Mouse (Mus musculus): ENCODE measurements around the gene Pex26.

Gene Pex26

GRCm38 (mm10) chr6:121167381-121167975, 16.0 kb upstream of the Pex26 start:
- DNase-seq = no peak

GRCm38 (mm10) chr6:121171102-121171501, 12.4 kb upstream of the Pex26 start:
- DNase-seq = no peak

GRCm38 (mm10) chr6:121173471-121173870, 10.0 kb upstream of the Pex26 start:
- no peak for DNase-seq

- DNase-seq = no peak
Observed at GRCm38 (mm10) chr6:121174761-121175160, 8.7 kb upstream of the Pex26 start.

GRCm38 (mm10) chr6:121176011-121176730, 7.3 kb upstream of the Pex26 start:
- no peak for DNase-seq

GRCm38 (mm10) chr6:121176731-121177098, 6.8 kb upstream of the Pex26 start:
- DNase-seq = no peak

- DNase-seq = no peak
Observed at GRCm38 (mm10) chr6:121177118-121177708, 6.3 kb upstream of the Pex26 start.

- peak; percentile 66 to 84 for DNase-seq
Observed at GRCm38 (mm10) chr6:121178700-121179358, 4.6 kb upstream of the Pex26 start.

GRCm38 (mm10) chr6:121179846-121180245, 3.6 kb upstream of the Pex26 start:
- no peak for DNase-seq

GRCm38 (mm10) chr6:121184198-121185140, 1.0 kb downstream of the Pex26 start:
- peak; percentile 65 to 68 for DNase-seq

- DNase-seq = no peak
Observed at GRCm38 (mm10) chr6:121185232-121185631, 1.8 kb downstream of the Pex26 start.

- DNase-seq = no peak
Observed at GRCm38 (mm10) chr6:121191261-121192009, 8.0 kb downstream of the Pex26 start.

- no peak for DNase-seq
Observed at GRCm38 (mm10) chr6:121194061-121194955, 10.8 kb downstream of the Pex26 start.

- no peak for DNase-seq
Observed at GRCm38 (mm10) chr6:121194956-121195731, 11.7 kb downstream of the Pex26 start.

GRCm38 (mm10) chr6:121197807-121198365, 14.4 kb downstream of the Pex26 start:
- no peak for DNase-seq

GRCm38 (mm10) chr6:121200458-121200857, 17.0 kb downstream of the Pex26 start:
- DNase-seq = no peak

- DNase-seq = no peak
Observed at GRCm38 (mm10) chr6:121202026-121202425, 18.6 kb downstream of the Pex26 start.

GRCm38 (mm10) chr6:121206481-121206880, 23.0 kb downstream of the Pex26 start:
- no peak for DNase-seq

GRCm38 (mm10) chr6:121209584-121209983, 26.1 kb downstream of the Pex26 start:
- no peak for DNase-seq

All from cerebellum, adult 18-20 months (tissue).